Comparison of ENCODE assay signal across 16 mouse cellular contexts in genomic region chr7:99064795-99065194, GRCm38 (mm10).
"Had no signal": no experiment of that assay in that cellular context is flagged by ENCODE, and none has a peak within 500 bp of the region (broad histone marks: within the 10 kb centered on the region; RNA-seq: fewer than 3 reads in every experiment).

No protein-coding gene starts in this region.

- H3K4me3 ChIP-seq: neural tube, embryonic 13.5 days; neural tube, embryonic 15.5 days; stomach, embryonic 15.5 days had no signal

- H3K9me3 ChIP-seq: neural tube, embryonic 13.5 days; neural tube, embryonic 15.5 days; stomach, embryonic 15.5 days had no signal

- H3K36me3 ChIP-seq: neural tube, embryonic 13.5 days; neural tube, embryonic 15.5 days; stomach, embryonic 15.5 days had no signal

- DNase-seq: retina, postnatal 1 day; right cerebral cortex, adult 18-20 months; right cerebral cortex, postnatal 14 days; right cerebral cortex, postnatal 25 days; right cerebral cortex, postnatal 4 days; spleen, adult 18-20 months; thymus, adult 18-20 months; thymus, adult 2 months; thymus, postnatal 14 days; thymus, postnatal 25 days; thymus, postnatal 36 days; thymus, postnatal 4 days had no signal

- H3K27me3 ChIP-seq: neural tube, embryonic 13.5 days; neural tube, embryonic 15.5 days; stomach, embryonic 15.5 days had no signal

- H3K27ac ChIP-seq: stomach, postnatal 0 days had no signal

- H3K9ac ChIP-seq: neural tube, embryonic 15.5 days; stomach, embryonic 15.5 days had no signal
